Mouse (Mus musculus) lung, postnatal 0 days (tissue): ENCODE data around the gene Cpt1a.

Source experiments
- CTCF ChIP-seq: IDR thresholded peaks from 2 replicates; pipeline ENCODE4 v1.5.1; 2016; ENCODE audit warnings: antibody characterized with exemption, mild to moderate bottlenecking
- EP300 ChIP-seq: IDR thresholded peaks from 2 replicates; pipeline ENCODE4 v1.6.1; 2016; ENCODE audit warnings: antibody characterized with exemption, mild to moderate bottlenecking, control low read depth

DNA sequence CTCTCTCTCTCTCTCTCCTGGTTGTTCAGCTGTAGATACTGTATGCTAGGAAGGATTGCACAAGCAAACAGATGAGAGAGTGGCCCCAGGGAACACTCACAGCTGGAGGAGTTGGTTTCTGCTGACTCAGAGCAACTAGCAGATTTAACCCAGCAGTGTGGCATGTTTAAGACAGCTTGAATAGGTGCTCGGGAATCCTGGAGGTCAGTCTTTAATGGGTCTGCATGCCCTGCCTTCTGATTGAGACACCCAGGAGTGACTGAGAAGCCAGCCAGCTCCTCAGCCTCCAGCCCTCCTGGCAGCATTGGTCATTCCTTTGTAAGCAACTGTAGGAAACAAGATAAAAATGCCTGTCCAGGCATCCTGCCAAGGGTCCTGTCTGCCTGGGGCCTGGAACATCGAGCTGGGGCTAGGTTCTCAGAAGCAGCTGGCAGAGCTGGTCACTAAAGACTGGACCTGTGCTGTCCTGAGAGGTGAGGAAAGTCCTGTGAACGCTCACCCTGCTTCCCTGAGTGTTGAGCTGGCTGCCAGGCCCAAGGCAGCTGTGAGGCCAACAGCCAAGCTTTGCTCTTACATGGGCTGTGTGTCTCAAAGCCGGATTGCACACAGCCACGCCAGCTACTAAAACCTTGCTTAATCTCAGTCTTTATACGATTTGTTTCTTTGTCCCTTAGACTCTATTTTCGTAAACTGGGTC is 31.4 kb downstream of the Cpt1a start:
- TF ChIP-seq EP300 (no peak), CTCF (no peak)
